Mouse (Mus musculus): ENCODE results near the gene Ttyh1. TPM values are rescaled to one million over a fixed set of nuclear protein-coding genes. Genes with fewer than 3 reads are reported as not detected.

Ttyh1 gene
- polyA plus RNA-seq, 1 experiment from 2014 or later: 10.5 TPM

DNA sequence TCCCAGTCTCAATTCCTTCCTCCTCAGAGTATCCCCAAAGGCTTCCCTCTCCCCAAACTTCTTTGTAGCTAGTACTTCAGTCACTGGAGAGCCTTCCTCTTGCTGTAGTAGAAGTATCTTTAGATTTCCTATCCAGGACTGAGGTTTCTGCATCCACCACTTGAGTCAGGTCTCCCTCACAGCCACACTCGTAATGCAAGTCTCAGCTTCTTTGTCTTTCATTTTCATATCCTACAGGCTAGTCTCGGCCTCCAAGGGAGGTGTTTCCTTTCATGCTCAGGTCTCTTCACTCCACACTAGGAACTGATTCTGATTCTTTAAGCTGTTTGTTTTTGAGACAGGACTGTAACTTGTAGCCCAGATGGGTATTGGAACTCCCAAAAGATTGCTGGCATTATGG, 19.0 kb downstream of the Ttyh1 start:
- Histone ChIP-seq H3K4me1 (peaks cover 11% of the 10 kb centered on the region), H3K27me3 (replicated peaks; ENCODE audit: low read depth, poor library complexity, severe bottlenecking) (no peaks in the 10 kb centered on the region), H3K9me3 (0 out of 2 replicates have a peak, but pooled peaks cover 3% of the 10 kb centered on the region), H3K36me3 (replicated peaks) (peaks cover 50% of the 10 kb centered on the region), H3K4me3 (peak overlapping the region; percentile 86), H3K27ac (replicated peaks) (no peak overlapping the region)
- WGBS: 87% methylated on average over 2 of the region's 2 CpGs
- peak; percentile 2 for DNase-seq (ENCODE audit: low spot score)

GRCm38 (mm10) chr7:4138671-4139070, 19.5 kb downstream of the Ttyh1 start:
- peaks cover 55% of the 10 kb centered on the region for H3K36me3 ChIP-seq (replicated peaks)
- peaks cover 11% of the 10 kb centered on the region for H3K4me1 ChIP-seq
- H3K27ac ChIP-seq (replicated peaks): no peak overlapping the region
- H3K4me3 ChIP-seq: peak overlapping the region; percentile 86; the same call in 1 of the 2 replicates
- H3K9me3 ChIP-seq: 0 out of 2 replicates have a peak, but pooled peaks cover 3% of the 10 kb centered on the region
- no peaks in the 10 kb centered on the region for H3K27me3 ChIP-seq (replicated peaks; ENCODE audit: low read depth, poor library complexity, severe bottlenecking)
- 92% methylated on average over 7 of the region's 7 CpGs for WGBS
- peak; percentile 4 for DNase-seq (ENCODE audit: low spot score)

GRCm38 (mm10) chr7:4139391-4139790, 20.2 kb downstream of the Ttyh1 start:
- Histone ChIP-seq H3K27me3 (replicated peaks; ENCODE audit: low read depth, poor library complexity, severe bottlenecking) (no peaks in the 10 kb centered on the region), H3K27ac (replicated peaks) (no peak overlapping the region), H3K36me3 (replicated peaks) (peaks cover 62% of the 10 kb centered on the region), H3K4me1 (peaks cover 11% of the 10 kb centered on the region), H3K9me3 (0 out of 2 replicates have a peak, but pooled peaks cover 3% of the 10 kb centered on the region), H3K4me3 (no peak overlapping the region)
- peak; percentile 2 for DNase-seq (ENCODE audit: low spot score)
- 93% methylated on average over 5 of the region's 5 CpGs for WGBS

GRCm38 (mm10) chr7:4141648-4142325, 22.6 kb downstream of the Ttyh1 start:
- Histone ChIP-seq H3K27me3 (replicated peaks; ENCODE audit: low read depth, poor library complexity, severe bottlenecking) (no peaks in the 10 kb centered on the region), H3K9me3 (0 out of 2 replicates have a peak, but pooled peaks cover 3% of the 10 kb centered on the region), H3K4me3 (no peak overlapping the region), H3K36me3 (replicated peaks) (peaks cover 86% of the 10 kb centered on the region), H3K27ac (replicated peaks) (no peak overlapping the region), H3K4me1 (peaks cover 11% of the 10 kb centered on the region)
- 91% methylated on average over 6 of the region's 6 CpGs for WGBS
- no peak for DNase-seq (ENCODE audit: low spot score)

DNA sequence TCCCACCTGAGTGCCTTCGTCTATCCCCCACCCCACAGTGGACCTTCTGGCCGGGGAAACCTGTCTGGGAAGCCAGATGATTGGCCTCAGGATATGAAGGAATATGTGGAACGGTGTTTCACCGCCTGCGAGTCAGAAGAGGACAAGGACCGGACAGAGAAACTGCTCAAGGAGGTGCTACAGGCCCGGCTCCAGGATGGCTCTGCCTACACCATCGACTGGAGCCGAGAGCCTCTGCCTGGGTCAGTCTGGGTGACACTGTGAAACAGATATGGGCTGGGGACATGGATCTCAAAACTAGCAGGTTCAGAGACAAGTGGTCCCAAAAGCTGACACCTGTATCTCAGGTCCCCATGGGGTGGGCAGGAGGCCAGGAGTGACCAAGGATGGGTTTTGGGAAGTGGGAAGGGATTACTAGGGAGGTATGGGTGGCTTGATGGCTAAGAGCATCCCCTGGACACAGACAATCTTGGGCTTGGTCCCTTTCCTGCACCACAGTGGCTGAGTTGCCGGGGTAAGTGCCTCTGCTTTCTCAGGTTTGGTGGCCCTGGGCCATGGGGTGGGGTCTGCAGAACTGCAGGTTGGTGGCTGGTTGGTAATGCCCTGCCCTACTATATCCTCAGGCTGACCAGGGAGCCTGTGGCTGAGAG, 23.7 kb downstream of the Ttyh1 start:
- no peak for DNase-seq (ENCODE audit: low spot score)
- 96% methylated on average over 10 of the region's 10 CpGs for WGBS
- H3K27ac ChIP-seq (replicated peaks): no peak overlapping the region
- peaks cover 7% of the 10 kb centered on the region for H3K4me1 ChIP-seq
- no peak overlapping the region for H3K4me3 ChIP-seq
- no peaks in the 10 kb centered on the region for H3K27me3 ChIP-seq (replicated peaks; ENCODE audit: low read depth, poor library complexity, severe bottlenecking)
- H3K9me3 ChIP-seq: no peaks in the 10 kb centered on the region
- H3K36me3 ChIP-seq (replicated peaks): peaks cover 97% of the 10 kb centered on the region

- Histone ChIP-seq H3K4me3 (no peak overlapping the region), H3K9me3 (no peaks in the 10 kb centered on the region), H3K36me3 (replicated peaks) (peaks cover 100% of the 10 kb centered on the region), H3K4me1 (peaks cover 8% of the 10 kb centered on the region), H3K27me3 (replicated peaks; ENCODE audit: low read depth, poor library complexity, severe bottlenecking) (no peaks in the 10 kb centered on the region), H3K27ac (replicated peaks) (no peak overlapping the region)
- DNase-seq (ENCODE audit: low spot score): no peak
- 96% methylated on average over 19 of the region's 19 CpGs for WGBS
Measured at GRCm38 (mm10) chr7:4143506-4143905, 24.3 kb downstream of the Ttyh1 start.

DNA sequence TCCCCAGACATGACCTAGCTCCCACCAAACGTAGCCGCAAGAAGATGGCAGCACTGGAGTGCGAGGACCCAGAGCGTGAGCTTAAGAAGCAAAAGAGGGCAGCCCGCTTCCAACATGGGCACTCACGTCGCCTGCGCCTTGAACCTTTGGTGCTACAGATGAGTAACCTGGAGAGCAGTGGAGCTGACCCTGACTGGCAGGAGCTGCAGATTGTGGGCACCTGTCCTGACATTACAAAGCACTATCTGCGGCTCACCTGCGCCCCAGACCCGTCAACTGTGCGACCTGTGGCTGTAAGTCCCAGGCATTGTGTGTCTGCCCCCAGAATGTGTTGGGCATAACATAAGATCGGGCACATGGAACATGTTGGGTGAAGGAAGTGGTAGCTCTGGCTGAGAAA, 24.8 kb downstream of the Ttyh1 start:
- peak; percentile 4 for DNase-seq (ENCODE audit: low spot score)
- Histone ChIP-seq H3K27me3 (replicated peaks; ENCODE audit: low read depth, poor library complexity, severe bottlenecking) (no peaks in the 10 kb centered on the region), H3K9me3 (no peaks in the 10 kb centered on the region), H3K36me3 (replicated peaks) (peaks cover 95% of the 10 kb centered on the region), H3K27ac (replicated peaks) (no peak overlapping the region), H3K4me3 (no peak overlapping the region), H3K4me1 (peaks cover 11% of the 10 kb centered on the region)
- 95% methylated on average over 13 of the region's 13 CpGs for WGBS

- 96% methylated on average over 20 of the region's 20 CpGs for WGBS
- DNase-seq (ENCODE audit: low spot score): peak; percentile 7
- Histone ChIP-seq H3K9me3 (no peaks in the 10 kb centered on the region), H3K27me3 (replicated peaks; ENCODE audit: low read depth, poor library complexity, severe bottlenecking) (peaks cover under 1% of the 10 kb centered on the region), H3K4me1 (peaks cover 16% of the 10 kb centered on the region), H3K4me3 (no peak overlapping the region; the same call in 1 of the 2 replicates), H3K27ac (replicated peaks) (no peak overlapping the region), H3K36me3 (replicated peaks) (peaks cover 86% of the 10 kb centered on the region)
Measured at GRCm38 (mm10) chr7:4144766-4145551, 25.8 kb downstream of the Ttyh1 start.

- 73% methylated on average over 6 of the region's 6 CpGs for WGBS
- H3K9me3 ChIP-seq: no peaks in the 10 kb centered on the region
- H3K27me3 ChIP-seq (replicated peaks; ENCODE audit: low read depth, poor library complexity, severe bottlenecking): peaks cover 8% of the 10 kb centered on the region
- H3K36me3 ChIP-seq (replicated peaks): peaks cover 79% of the 10 kb centered on the region
- H3K4me3 ChIP-seq: no peak overlapping the region; the same call in 1 of the 2 replicates
- peaks cover 23% of the 10 kb centered on the region for H3K4me1 ChIP-seq
- no peak overlapping the region for H3K27ac ChIP-seq (replicated peaks)
- peak; percentile 42 for DNase-seq (ENCODE audit: low spot score)
Measured at GRCm38 (mm10) chr7:4145552-4146190, 26.5 kb downstream of the Ttyh1 start.

DNA sequence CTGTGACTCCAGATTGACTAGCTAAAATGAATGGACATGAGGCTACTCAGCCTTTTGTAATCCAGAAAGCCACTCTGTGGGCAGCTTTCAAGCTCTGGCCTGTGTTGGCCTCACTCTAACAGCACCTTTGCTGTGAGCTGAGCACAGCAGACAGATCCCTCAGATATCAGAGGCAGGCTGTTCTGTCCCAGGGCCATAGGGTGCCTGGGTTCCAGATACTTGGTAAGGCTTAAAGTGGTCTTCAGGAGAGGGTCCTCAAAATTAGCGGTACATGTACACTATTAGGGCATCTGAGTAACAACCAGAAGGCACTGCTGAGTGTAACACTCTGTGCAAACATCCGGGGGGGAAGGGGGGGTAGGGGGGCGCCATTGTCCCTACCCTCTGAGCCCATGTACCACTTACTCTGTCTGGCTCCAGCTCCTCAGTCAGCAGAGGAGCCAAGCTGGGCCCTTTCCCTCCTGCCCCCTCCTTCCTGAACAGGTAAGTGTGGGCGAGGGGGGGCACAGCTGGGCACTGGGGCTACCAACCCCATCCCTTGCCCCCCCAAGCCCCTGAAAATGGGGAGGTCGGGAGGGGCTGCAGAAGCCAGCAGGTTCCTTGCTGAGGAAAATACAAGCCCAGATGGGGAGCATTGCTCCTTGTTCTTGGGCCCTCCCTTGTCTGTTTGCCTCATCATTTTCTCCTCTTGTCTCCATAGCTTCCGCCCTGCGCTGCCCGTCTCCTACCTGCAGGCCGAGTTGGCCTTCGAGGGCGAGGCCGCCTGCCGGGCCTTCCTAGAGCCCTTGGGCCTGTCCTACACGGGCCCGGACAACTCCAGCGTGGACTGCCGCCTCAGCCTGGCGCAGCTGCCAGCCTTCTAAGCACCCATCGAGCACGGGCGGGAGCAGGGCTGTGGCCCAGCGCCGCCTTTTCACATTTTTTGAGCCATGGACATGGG, 27.3 kb downstream of the Ttyh1 start:
- Histone ChIP-seq H3K36me3 (replicated peaks) (peaks cover 70% of the 10 kb centered on the region), H3K27ac (replicated peaks) (no peak overlapping the region), H3K4me1 (peaks cover 26% of the 10 kb centered on the region), H3K27me3 (replicated peaks; ENCODE audit: low read depth, poor library complexity, severe bottlenecking) (peaks cover 16% of the 10 kb centered on the region), H3K9me3 (no peaks in the 10 kb centered on the region), H3K4me3 (no peak overlapping the region)
- 93% methylated on average over 23 of the region's 23 CpGs for WGBS
- DNase-seq (ENCODE audit: low spot score): peak; percentile 5

- Histone ChIP-seq H3K27ac (replicated peaks) (no peak overlapping the region), H3K4me1 (peaks cover 26% of the 10 kb centered on the region), H3K27me3 (replicated peaks; ENCODE audit: low read depth, poor library complexity, severe bottlenecking) (peaks cover 25% of the 10 kb centered on the region), H3K9me3 (no peaks in the 10 kb centered on the region), H3K36me3 (replicated peaks) (peaks cover 62% of the 10 kb centered on the region), H3K4me3 (no peak overlapping the region)
- peak; percentile 6 for DNase-seq (ENCODE audit: low spot score)
- WGBS: 93% methylated on average over 17 of the region's 20 CpGs
Measured at GRCm38 (mm10) chr7:4147371-4147770, 28.2 kb downstream of the Ttyh1 start.

Data from embryonic facial prominence, embryonic 10.5 days (tissue).